Mouse (Mus musculus) embryonic facial prominence, embryonic 10.5 days (tissue): ENCODE measurements around the gene Gm5891. TPM values are rescaled to one million over a fixed set of nuclear protein-coding genes. Genes with fewer than 3 reads are reported as not detected.
"Not testable (repeated sequence)": the region's sequence is repeated elsewhere in the genome, so short reads cannot be mapped to it uniquely, and the experiment has no call there.

Experiments
- DNase-seq: peaks from one replicate; pipeline ENCODE4 v3.0.0-alpha.2; 2017; ENCODE audit warnings: low spot score
- H3K27ac ChIP-seq: fragments of 300-500 bp; sonication (generic); replicated peaks from 2 replicates; pipeline ENCODE4 v1.5.1; 2016; ENCODE audit warnings: mild to moderate bottlenecking
- H3K27me3 ChIP-seq: fragments of 300-500 bp; sonication (generic); replicated peaks from 2 replicates; pipeline ENCODE4 v1.6.1; 2016; ENCODE audit warnings: low read depth, mild to moderate bottlenecking; ENCODE audit not compliant: poor library complexity, severe bottlenecking
- H3K36me3 ChIP-seq: fragments of 300-500 bp; sonication (generic); replicated peaks from 2 replicates; pipeline ENCODE4 v1.6.1; 2016; ENCODE audit warnings: mild to moderate bottlenecking, moderate library complexity
- H3K4me1 ChIP-seq: fragments of 300-500 bp; sonication (generic); 2 replicates; pipeline ENCODE4 v1.6.1; 2016
- H3K4me3 ChIP-seq: fragments of 300-500 bp; sonication (generic); 2 replicates; pipeline ENCODE4 v1.5.1; 2016; ENCODE audit warnings: mild to moderate bottlenecking, moderate library complexity
- H3K9me3 ChIP-seq: fragments of 300-500 bp; sonication (generic); 2 replicates; pipeline ENCODE4 v1.6.1; 2016; ENCODE audit warnings: mild to moderate bottlenecking
- WGBS: fragments of 180-500 bp; shearing (Covaris S2); methylation state at CpG from one replicate; pipeline ENCODE4 v1.1.7; 2016; 5-methylcytosine and 5-hydroxymethylcytosine counted together
- polyA plus RNA-seq: library from polyadenylated mRNA; unstranded; fragments of >200 nt; fragmentation: Nextera tagmentation; extraction: Ambion mirVana; gene quantifications from 2 replicates; pipeline ENCODE4 v1.2.1, GENCODE M21; 2016

Gm5891 gene
- not detected in 2 replicates for polyA plus RNA-seq

GRCm38 (mm10) chr7:21921191-21921590, at the start of gene Gm5891:
TSS of gene Gm5891 (minus strand) at chr7:21921291.
- not testable (repeated sequence) for H3K27me3 ChIP-seq, H3K27ac ChIP-seq, H3K36me3 ChIP-seq, H3K4me1 ChIP-seq, H3K4me3 ChIP-seq, DNase-seq, H3K9me3 ChIP-seq
- no CpG with 5 or more reads among the region's 1 CpGs for WGBS

Other genes with a start within 250 kb of the Gm5891 start
- gene Gm4175, start 159.8 kb downstream of the Gm5891 start, polyA plus RNA-seq: not detected in 2 replicates
- not detected in 2 replicates for gene Gm4177, start 124.6 kb downstream of the Gm5891 start, polyA plus RNA-seq
- not detected in 2 replicates for gene Vmn1r135, start 88.9 kb downstream of the Gm5891 start, polyA plus RNA-seq
- gene Gm5725, start 77.0 kb downstream of the Gm5891 start, polyA plus RNA-seq: not detected in 2 replicates
- gene Vmn1r137, start 73.3 kb upstream of the Gm5891 start, polyA plus RNA-seq: not detected in 2 replicates
- gene Vmn1r138, start 107.6 kb upstream of the Gm5891 start, polyA plus RNA-seq: not detected in 2 replicates
- gene Gm6176, start 135.0 kb upstream of the Gm5891 start, polyA plus RNA-seq: not detected in 2 replicates
- not detected in 2 replicates for gene Vmn1r139, start 147.8 kb upstream of the Gm5891 start, polyA plus RNA-seq
- not detected in 2 replicates for gene Gm16451, start 197.0 kb upstream of the Gm5891 start, polyA plus RNA-seq
- gene Gm10666, start 213.4 kb upstream of the Gm5891 start, polyA plus RNA-seq: not detected in 2 replicates
- gene Vmn1r142, start 242.7 kb upstream of the Gm5891 start, polyA plus RNA-seq: not detected in 2 replicates